Mouse (Mus musculus): Measurements from ENCODE around the gene Mok.

Gene Mok

GRCm38 (mm10) chr12:110846191-110846765, 5.5 kb upstream of the Mok start:
- no peak for DNase-seq (ENCODE audit: low spot score)

- DNase-seq (ENCODE audit: low spot score) = peak; percentile 90
These were observed 4.6 kb upstream of the Mok start for GRCm38 (mm10) chr12:110845131-110845880.

- DNase-seq (ENCODE audit: low spot score) = no peak
These were observed 3.7 kb upstream of the Mok start for GRCm38 (mm10) chr12:110844227-110845130.

GRCm38 (mm10) chr12:110843194-110844048, 2.7 kb upstream of the Mok start:
- peak; percentile 74 for DNase-seq (ENCODE audit: low spot score)

- DNase-seq (ENCODE audit: low spot score) = no peak
These were observed 1.2 kb upstream of the Mok start for GRCm38 (mm10) chr12:110841731-110842493.

GRCm38 (mm10) chr12:110837850-110838249, 2.9 kb downstream of the Mok start:
- no peak for DNase-seq (ENCODE audit: low spot score)

- no peak for DNase-seq (ENCODE audit: low spot score)
These were observed 3.4 kb downstream of the Mok start for GRCm38 (mm10) chr12:110837192-110837841.

- no peak for DNase-seq (ENCODE audit: low spot score)
These were observed 4.0 kb downstream of the Mok start for GRCm38 (mm10) chr12:110836729-110837128.

- DNase-seq (ENCODE audit: low spot score) = no peak
These were observed 5.6 kb downstream of the Mok start for GRCm38 (mm10) chr12:110835182-110835581.

- DNase-seq (ENCODE audit: low spot score) = no peak
These were observed 10.3 kb downstream of the Mok start for GRCm38 (mm10) chr12:110830293-110831024.

- no peak for DNase-seq (ENCODE audit: low spot score)
These were observed 11.8 kb downstream of the Mok start for GRCm38 (mm10) chr12:110828908-110829307.

- DNase-seq (ENCODE audit: low spot score) = no peak
These were observed 18.4 kb downstream of the Mok start for GRCm38 (mm10) chr12:110822366-110822765.

- no peak for DNase-seq (ENCODE audit: low spot score)
These were observed 19.0 kb downstream of the Mok start for GRCm38 (mm10) chr12:110821787-110822186.

GRCm38 (mm10) chr12:110819367-110819766, 21.4 kb downstream of the Mok start:
- DNase-seq (ENCODE audit: low spot score) = no peak

- DNase-seq (ENCODE audit: low spot score) = no peak
These were observed 23.9 kb downstream of the Mok start for GRCm38 (mm10) chr12:110816833-110817232.

- no peak for DNase-seq (ENCODE audit: low spot score)
These were observed 25.8 kb downstream of the Mok start for GRCm38 (mm10) chr12:110814924-110815323.

GRCm38 (mm10) chr12:110813624-110814023, 27.1 kb downstream of the Mok start:
- DNase-seq (ENCODE audit: low spot score) = no peak

- no peak for DNase-seq (ENCODE audit: low spot score)
These were observed 27.6 kb downstream of the Mok start for GRCm38 (mm10) chr12:110813132-110813531.

- no peak for DNase-seq (ENCODE audit: low spot score)
These were observed 31.9 kb downstream of the Mok start for GRCm38 (mm10) chr12:110808848-110809247.

GRCm38 (mm10) chr12:110808430-110808829, 32.3 kb downstream of the Mok start:
- no peak for DNase-seq (ENCODE audit: low spot score)

Measured in ovary, postnatal 10 days (tissue).